Mouse (Mus musculus): Measurements from ENCODE around the gene Parl. TPM values are rescaled to one million over a fixed set of nuclear protein-coding genes. Genes with fewer than 3 reads are reported as not detected.
A peak's percentile ranks its signal among the peaks of the same experiment; 100 is the strongest.

Parl gene
- polyA plus RNA-seq, 1 experiment from 2014 or later: 116 TPM

- Histone ChIP-seq H3K9me3 (replicated peaks; ENCODE audit: control insufficient read depth, low read length) (no peaks in the 10 kb centered on the region), H3K4me1 (ENCODE audit: control insufficient read depth, insufficient read depth, low read length) (no peaks in the 10 kb centered on the region), H3K36me3 (replicated peaks; ENCODE audit: control insufficient read depth, insufficient read depth, low read depth, low read length) (no peaks in the 10 kb centered on the region), H3K27me3 (ENCODE audit: control insufficient read depth, insufficient read depth, low read length) (no peaks in the 10 kb centered on the region), H3K9ac (replicated peaks; ENCODE audit: low read length) (no peak overlapping the region), H3K27ac (replicated peaks; ENCODE audit: low read depth, low read length) (no peak overlapping the region), H3K4me2 (ENCODE audit: low read depth, low read length) (no peak overlapping the region), H3K4me3 (ENCODE audit: low read depth, low read length) (no peak overlapping the region)
- DNase-seq (ENCODE audit: low spot score) (no peak), ATAC-seq (replicated peaks; ENCODE audit: insufficient number of reproducible peaks, low FRiP score, low TSS enrichment, low read depth) (no peak)
- WGBS: 80% methylated on average over 7 of the region's 7 CpGs
Observed at GRCm38 (mm10) chr16:20265089-20265488, 37.1 kb downstream of the Parl start.

GRCm38 (mm10) chr16:20257926-20258325, 44.3 kb downstream of the Parl start:
- no peak overlapping the region for H3K9ac ChIP-seq (replicated peaks; ENCODE audit: low read length)
- H3K27ac ChIP-seq (replicated peaks; ENCODE audit: low read depth, low read length): no peak overlapping the region
- ATAC-seq (replicated peaks; ENCODE audit: insufficient number of reproducible peaks, low FRiP score, low TSS enrichment, low read depth) (no peak), DNase-seq (ENCODE audit: low spot score) (no peak)
- no peaks in the 10 kb centered on the region for H3K4me1 ChIP-seq (ENCODE audit: control insufficient read depth, insufficient read depth, low read length)
- no peak overlapping the region for H3K4me3 ChIP-seq (ENCODE audit: low read depth, low read length)
- no peaks in the 10 kb centered on the region for H3K9me3 ChIP-seq (replicated peaks; ENCODE audit: control insufficient read depth, low read length)
- H3K4me2 ChIP-seq (ENCODE audit: low read depth, low read length): no peak overlapping the region
- H3K36me3 ChIP-seq (replicated peaks; ENCODE audit: control insufficient read depth, insufficient read depth, low read depth, low read length): no peaks in the 10 kb centered on the region
- no peaks in the 10 kb centered on the region for H3K27me3 ChIP-seq (ENCODE audit: control insufficient read depth, insufficient read depth, low read length)
- WGBS: 77% methylated on average over 5 of the region's 5 CpGs

GRCm38 (mm10) chr16:20248442-20249174, 53.6 kb downstream of the Parl start:
- no peaks in the 10 kb centered on the region for H3K4me1 ChIP-seq (ENCODE audit: control insufficient read depth, insufficient read depth, low read length)
- no peak overlapping the region for H3K4me2 ChIP-seq (ENCODE audit: low read depth, low read length)
- no peak overlapping the region for H3K9ac ChIP-seq (replicated peaks; ENCODE audit: low read length)
- no peaks in the 10 kb centered on the region for H3K36me3 ChIP-seq (replicated peaks; ENCODE audit: control insufficient read depth, insufficient read depth, low read depth, low read length)
- DNase-seq (ENCODE audit: low spot score): no peak
- no peak overlapping the region for H3K4me3 ChIP-seq (ENCODE audit: low read depth, low read length)
- 81% methylated on average over 9 of the region's 9 CpGs for WGBS
- no peak for ATAC-seq (replicated peaks; ENCODE audit: insufficient number of reproducible peaks, low FRiP score, low TSS enrichment, low read depth)
- no peak overlapping the region for H3K27ac ChIP-seq (replicated peaks; ENCODE audit: low read depth, low read length)
- H3K27me3 ChIP-seq (ENCODE audit: control insufficient read depth, insufficient read depth, low read length): no peaks in the 10 kb centered on the region
- no peaks in the 10 kb centered on the region for H3K9me3 ChIP-seq (replicated peaks; ENCODE audit: control insufficient read depth, low read length)

GRCm38 (mm10) chr16:20247103-20247502, 55.1 kb downstream of the Parl start:
- H3K27me3 ChIP-seq (ENCODE audit: control insufficient read depth, insufficient read depth, low read length): no peaks in the 10 kb centered on the region
- H3K4me2 ChIP-seq (ENCODE audit: low read depth, low read length): no peak overlapping the region
- H3K9ac ChIP-seq (replicated peaks; ENCODE audit: low read length): no peak overlapping the region
- ATAC-seq (replicated peaks; ENCODE audit: insufficient number of reproducible peaks, low FRiP score, low TSS enrichment, low read depth) (no peak), DNase-seq (ENCODE audit: low spot score) (no peak)
- no peaks in the 10 kb centered on the region for H3K9me3 ChIP-seq (replicated peaks; ENCODE audit: control insufficient read depth, low read length)
- no peaks in the 10 kb centered on the region for H3K4me1 ChIP-seq (ENCODE audit: control insufficient read depth, insufficient read depth, low read length)
- no peak overlapping the region for H3K4me3 ChIP-seq (ENCODE audit: low read depth, low read length)
- no peak overlapping the region for H3K27ac ChIP-seq (replicated peaks; ENCODE audit: low read depth, low read length)
- H3K36me3 ChIP-seq (replicated peaks; ENCODE audit: control insufficient read depth, insufficient read depth, low read depth, low read length): no peaks in the 10 kb centered on the region

GRCm38 (mm10) chr16:20240468-20241414, 61.4 kb downstream of the Parl start, which contains the start of gene Map6d1:
TSS of gene Map6d1 (minus strand) at chr16:20241358.
- Histone ChIP-seq H3K4me3 (ENCODE audit: low read depth, low read length) (peak within 1 kb of the TSS; percentile 46), H3K9me3 (replicated peaks; ENCODE audit: control insufficient read depth, low read length) (no peaks in the 10 kb centered on the region), H3K27me3 (ENCODE audit: control insufficient read depth, insufficient read depth, low read length) (no peaks in the 10 kb centered on the region), H3K4me1 (ENCODE audit: control insufficient read depth, insufficient read depth, low read length) (no peaks in the 10 kb centered on the region), H3K36me3 (replicated peaks; ENCODE audit: control insufficient read depth, insufficient read depth, low read depth, low read length) (no peaks in the 10 kb centered on the region), H3K9ac (replicated peaks; ENCODE audit: low read length) (peak within 1 kb of the TSS; percentile 72), H3K4me2 (ENCODE audit: low read depth, low read length) (peak within 1 kb of the TSS; percentile 91), H3K27ac (replicated peaks; ENCODE audit: low read depth, low read length) (no peak within 1 kb of the TSS)
- peak; percentile 62 for DNase-seq (ENCODE audit: low spot score)
- WGBS: 1% methylated on average over 90 of the region's 90 CpGs
- peak; percentile 73 for ATAC-seq (replicated peaks; ENCODE audit: insufficient number of reproducible peaks, low FRiP score, low TSS enrichment, low read depth)

- 84% methylated on average over 4 of the region's 4 CpGs for WGBS
- no peaks in the 10 kb centered on the region for H3K36me3 ChIP-seq (replicated peaks; ENCODE audit: control insufficient read depth, insufficient read depth, low read depth, low read length)
- no peak overlapping the region for H3K27ac ChIP-seq (replicated peaks; ENCODE audit: low read depth, low read length)
- H3K4me1 ChIP-seq (ENCODE audit: control insufficient read depth, insufficient read depth, low read length): no peaks in the 10 kb centered on the region
- no peaks in the 10 kb centered on the region for H3K9me3 ChIP-seq (replicated peaks; ENCODE audit: control insufficient read depth, low read length)
- H3K4me3 ChIP-seq (ENCODE audit: low read depth, low read length): no peak overlapping the region
- H3K4me2 ChIP-seq (ENCODE audit: low read depth, low read length): no peak overlapping the region
- H3K27me3 ChIP-seq (ENCODE audit: control insufficient read depth, insufficient read depth, low read length): no peaks in the 10 kb centered on the region
- no peak overlapping the region for H3K9ac ChIP-seq (replicated peaks; ENCODE audit: low read length)
- no peak for ATAC-seq (replicated peaks; ENCODE audit: insufficient number of reproducible peaks, low FRiP score, low TSS enrichment, low read depth)
- no peak for DNase-seq (ENCODE audit: low spot score)
Observed at GRCm38 (mm10) chr16:20238646-20239045, 63.5 kb downstream of the Parl start.

GRCm38 (mm10) chr16:20237426-20237825, 64.8 kb downstream of the Parl start:
- DNase-seq (ENCODE audit: low spot score) (no peak), ATAC-seq (replicated peaks; ENCODE audit: insufficient number of reproducible peaks, low FRiP score, low TSS enrichment, low read depth) (peak; percentile 27; the same call in 1 of the 2 replicates)
- no peak overlapping the region for H3K27ac ChIP-seq (replicated peaks; ENCODE audit: low read depth, low read length)

GRCm38 (mm10) chr16:20234406-20234805, 67.8 kb downstream of the Parl start:
- ATAC-seq (replicated peaks; ENCODE audit: insufficient number of reproducible peaks, low FRiP score, low TSS enrichment, low read depth): no peak
- peaks cover 4% of the 10 kb centered on the region; the same call in 1 of the 2 replicates for H3K36me3 ChIP-seq (replicated peaks; ENCODE audit: control insufficient read depth, insufficient read depth, low read depth, low read length)
- WGBS: 78% methylated on average over 4 of the region's 4 CpGs
- H3K4me1 ChIP-seq (ENCODE audit: control insufficient read depth, insufficient read depth, low read length): no peaks in the 10 kb centered on the region
- H3K9me3 ChIP-seq (replicated peaks; ENCODE audit: control insufficient read depth, low read length): no peaks in the 10 kb centered on the region
- no peak overlapping the region for H3K9ac ChIP-seq (replicated peaks; ENCODE audit: low read length)
- no peak overlapping the region for H3K4me3 ChIP-seq (ENCODE audit: low read depth, low read length)
- no peak for DNase-seq (ENCODE audit: low spot score)
- no peak overlapping the region for H3K27ac ChIP-seq (replicated peaks; ENCODE audit: low read depth, low read length)
- no peak overlapping the region for H3K4me2 ChIP-seq (ENCODE audit: low read depth, low read length)
- H3K27me3 ChIP-seq (ENCODE audit: control insufficient read depth, insufficient read depth, low read length): no peaks in the 10 kb centered on the region

More at GRCm38 (mm10) chr16:20237426-20237825, 64.8 kb downstream of the Parl start:
- Histone ChIP-seq H3K4me1 (ENCODE audit: control insufficient read depth, insufficient read depth, low read length) (no peaks in the 10 kb centered on the region), H3K4me2 (ENCODE audit: low read depth, low read length) (no peak overlapping the region), H3K9ac (replicated peaks; ENCODE audit: low read length) (no peak overlapping the region), H3K36me3 (replicated peaks; ENCODE audit: control insufficient read depth, insufficient read depth, low read depth, low read length) (no peaks in the 10 kb centered on the region), H3K9me3 (replicated peaks; ENCODE audit: control insufficient read depth, low read length) (no peaks in the 10 kb centered on the region), H3K27me3 (ENCODE audit: control insufficient read depth, insufficient read depth, low read length) (no peaks in the 10 kb centered on the region), H3K4me3 (ENCODE audit: low read depth, low read length) (no peak overlapping the region)
- WGBS: 54% methylated on average over 4 of the region's 4 CpGs
